Mouse (Mus musculus) gastrocnemius, adult 2 months (tissue): ENCODE data around the gene Csrnp3. TPM values are rescaled to one million over a fixed set of nuclear protein-coding genes. Genes with fewer than 3 reads are reported as not detected.
"Not testable (repeated sequence)": the region's sequence is repeated elsewhere in the genome, so short reads cannot be mapped to it uniquely, and the experiment has no call there.

ENCODE experiments used
- DNase-seq: peaks from one replicate; pipeline ENCODE4 v3.0.0; 2022
- H3K27ac ChIP-seq: fragments of 200-600 bp; 2 replicates; pipeline ENCODE4 v1.8.1; 2022; ENCODE audit warnings: mild to moderate bottlenecking
- H3K4me3 ChIP-seq: fragments of 200-600 bp; 2 replicates; pipeline ENCODE4 v1.8.1; 2022; ENCODE audit warnings: mild to moderate bottlenecking, moderate library complexity
- CTCF ChIP-seq: fragments of 200-600 bp; IDR thresholded peaks from 2 replicates; pipeline ENCODE4 v1.8.1; 2022; ENCODE audit warnings: antibody characterized with exemption, mild to moderate bottlenecking, moderate library complexity
- intact Hi-C: fragments of 180-260 bp; cut with DNase I; formaldehyde crosslinking; loops from one replicate; pipeline ENCODE4 v1.15.1; 2025
- total RNA-seq, 2 experiments: library from RNA; stranded (reverse); gene quantifications; 2 replicates each; pipeline ENCODE4 v1.2.3; 2021

Csrnp3 gene
- total RNA-seq, 2 experiments from 2014 or later: not detected

- Histone ChIP-seq H3K27ac (no peak overlapping the region), H3K4me3 (peak overlapping the region; percentile 57)
- DNase-seq: no peak
- no peak for TF ChIP-seq CTCF
- intact Hi-C loops: no loop called here
Measured at GRCm38 (mm10) chr2:65846000-65846755, 611 bp downstream of the Csrnp3 start.

DNA sequence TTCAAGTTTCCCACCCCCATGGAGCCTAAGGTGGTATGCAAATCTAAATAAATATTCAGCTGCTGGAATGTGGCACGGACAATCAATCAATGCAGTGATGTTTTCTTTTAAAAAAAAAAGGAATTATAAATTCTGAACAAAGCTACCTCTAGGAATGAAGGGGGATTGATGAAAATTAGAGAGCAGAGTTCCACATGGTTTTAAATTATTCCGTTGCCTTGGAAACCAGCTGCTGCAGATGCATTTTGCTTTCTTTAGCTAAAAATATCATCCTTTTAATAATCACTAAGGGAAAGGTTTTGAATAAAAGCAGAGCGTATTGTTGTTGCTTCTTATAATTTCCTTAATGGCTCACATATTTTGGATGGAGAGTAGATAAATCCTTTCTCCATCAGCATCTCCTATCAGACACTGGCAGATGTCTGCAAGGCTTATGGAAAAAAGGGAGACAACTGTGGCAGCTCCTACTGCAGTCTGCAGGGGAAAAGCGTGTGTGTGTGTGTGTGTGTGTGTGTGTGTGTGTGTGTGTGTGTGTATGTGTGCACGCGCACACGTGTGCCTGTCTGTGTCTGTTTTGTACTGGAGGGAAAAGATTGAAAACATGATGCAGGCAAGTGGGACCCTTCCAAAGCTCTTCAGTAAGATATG is 2.0 kb downstream of the Csrnp3 start:
- TF ChIP-seq CTCF: no peak
- DNase-seq: no peak
- H3K27ac ChIP-seq: no peak overlapping the region
- intact Hi-C loops: no loop called here
- H3K4me3 ChIP-seq: no peak overlapping the region

- DNase-seq: no peak
- no peak for TF ChIP-seq CTCF
- Histone ChIP-seq H3K27ac (no peak overlapping the region), H3K4me3 (no peak overlapping the region)
- intact Hi-C loops: no loop called here
Measured at GRCm38 (mm10) chr2:65848706-65849105, 3.1 kb downstream of the Csrnp3 start.

DNA sequence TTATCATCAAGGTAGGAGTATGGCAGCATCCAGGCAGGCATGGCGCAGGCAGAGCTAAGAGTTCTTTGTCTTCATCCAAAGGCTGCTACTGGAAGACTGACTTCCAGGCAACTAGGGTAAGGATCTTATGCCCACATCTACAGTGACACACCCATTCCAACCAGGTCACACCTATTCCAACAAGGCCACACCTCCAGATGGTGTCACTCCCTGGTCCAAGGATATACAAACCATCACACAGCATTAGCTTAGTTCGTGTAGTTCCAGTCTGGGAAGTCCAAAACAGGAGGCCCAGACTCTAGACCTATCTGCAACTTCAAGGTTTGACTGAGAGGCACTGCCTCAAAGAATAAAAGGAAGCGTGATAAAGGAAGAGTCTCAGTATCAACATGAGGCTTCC is 4.7 kb downstream of the Csrnp3 start:
- H3K4me3 ChIP-seq, H3K27ac ChIP-seq, intact Hi-C loops, DNase-seq: not testable (repeated sequence)

- Histone ChIP-seq H3K4me3 (no peak overlapping the region), H3K27ac (no peak overlapping the region)
- no peak for TF ChIP-seq CTCF
- intact Hi-C loops: no loop called here
- DNase-seq: no peak
Measured at GRCm38 (mm10) chr2:65856791-65857190, 11.2 kb downstream of the Csrnp3 start.

DNA sequence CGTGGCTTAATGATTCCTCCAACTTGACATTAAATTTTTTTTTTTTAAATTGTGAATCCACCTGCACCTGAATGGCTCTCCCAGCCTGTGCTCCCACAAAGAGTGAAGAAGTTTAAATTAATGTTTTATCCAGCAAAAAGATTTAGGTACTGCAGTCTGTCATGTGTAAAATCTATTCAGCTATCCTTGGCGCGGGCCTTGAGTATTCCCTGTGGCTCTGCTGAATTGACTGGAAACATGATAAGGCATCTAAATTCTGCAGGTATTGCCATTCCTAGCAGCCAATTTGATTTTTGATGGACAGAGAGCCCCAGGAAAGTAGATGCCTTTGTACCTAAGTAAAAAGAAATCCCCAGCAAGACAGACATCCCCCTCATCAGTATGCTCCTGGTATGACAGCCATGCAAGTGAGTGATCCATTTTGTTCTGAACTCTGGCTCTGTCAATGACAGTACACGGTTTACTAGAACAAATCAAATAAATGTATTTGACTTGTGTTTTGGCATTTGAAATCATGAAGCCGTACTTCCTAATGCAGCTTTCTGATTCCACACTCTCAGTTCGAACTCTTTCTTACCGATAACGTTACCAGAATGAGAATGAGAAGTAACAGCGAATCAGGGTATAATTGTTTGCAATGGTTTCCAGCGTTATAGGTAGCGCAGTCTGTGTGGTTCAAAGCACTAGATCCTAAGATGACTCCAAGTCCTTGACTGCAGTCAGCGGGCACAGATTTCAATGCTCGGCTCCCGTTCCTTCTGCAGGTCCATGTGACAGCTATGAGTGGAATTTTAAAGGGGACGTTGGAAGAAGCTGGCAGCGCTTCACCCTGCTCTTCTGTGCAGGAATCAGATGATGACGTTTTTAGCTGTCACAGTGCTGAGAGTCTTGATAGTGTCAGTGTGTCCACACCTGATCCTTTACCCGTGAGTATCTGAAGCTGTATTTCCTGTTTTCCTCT is 14.5 kb downstream of the Csrnp3 start:
- H3K27ac ChIP-seq: no peak overlapping the region
- intact Hi-C loops: no loop called here
- no peak for TF ChIP-seq CTCF
- no peak overlapping the region for H3K4me3 ChIP-seq
- no peak for DNase-seq

GRCm38 (mm10) chr2:65864778-65865339 is 19.3 kb downstream of the Csrnp3 start:
- H3K27ac ChIP-seq: no peak overlapping the region

DNA sequence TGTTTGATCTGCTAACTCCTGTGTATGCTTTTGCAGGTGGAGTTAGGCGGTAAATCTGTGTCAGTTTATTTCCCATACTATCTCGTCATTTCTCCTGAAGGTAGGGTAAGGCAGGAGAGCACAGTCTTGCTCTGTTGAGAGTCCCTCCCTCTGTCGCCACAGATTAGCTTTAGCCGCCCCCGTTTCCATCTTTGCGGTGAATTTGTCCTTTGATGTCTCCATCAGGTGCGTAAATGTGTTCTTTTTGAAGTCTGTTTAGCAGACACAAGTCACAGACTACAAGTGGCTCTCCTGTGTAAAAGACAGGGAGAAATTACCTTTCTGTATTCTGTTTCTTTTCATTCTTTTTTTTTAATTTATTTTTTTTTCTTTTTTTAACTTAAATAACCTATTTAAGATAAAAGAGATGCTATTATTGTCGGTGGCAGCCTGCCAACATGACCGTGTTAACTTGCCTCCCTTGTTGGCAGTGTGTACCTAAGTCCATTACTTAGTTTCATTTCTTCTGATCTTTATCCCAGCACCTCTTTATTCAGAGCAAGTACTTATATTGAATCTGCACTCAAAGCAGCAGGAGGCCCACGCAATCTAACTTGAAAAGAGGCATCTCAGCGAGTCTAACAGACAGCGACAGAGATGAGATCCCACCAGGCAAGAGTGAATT is 25.5 kb downstream of the Csrnp3 start:
- no peak for DNase-seq
- Histone ChIP-seq H3K27ac (no peak overlapping the region), H3K4me3 (no peak overlapping the region)
- TF ChIP-seq CTCF: no peak
- intact Hi-C loops: no loop called here

More at GRCm38 (mm10) chr2:65864778-65865339, 19.3 kb downstream of the Csrnp3 start:
- intact Hi-C loops: no loop called here
- TF ChIP-seq CTCF: no peak
- no peak for DNase-seq
- no peak overlapping the region for H3K4me3 ChIP-seq

DNA sequence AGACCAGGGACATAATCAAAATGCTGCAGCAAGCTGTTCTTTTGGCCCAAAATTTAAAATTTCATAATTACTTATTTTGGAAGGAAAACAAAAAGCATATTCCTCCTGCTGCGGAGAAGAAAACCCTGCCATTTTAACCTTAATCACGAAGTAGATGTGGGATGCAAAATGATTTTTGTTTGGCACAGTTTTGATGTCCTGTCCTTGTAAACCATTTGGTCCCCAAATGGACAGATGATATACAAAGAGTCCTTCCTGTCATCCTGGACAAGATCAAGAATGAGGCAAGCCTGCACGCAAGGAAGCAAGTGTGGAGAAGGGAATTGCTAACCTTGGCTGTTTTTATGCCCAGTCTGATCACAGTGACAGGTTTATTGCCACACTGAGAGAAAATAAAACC is 46.0 kb downstream of the Csrnp3 start:
- intact Hi-C loops: no loop called here
- no peak for TF ChIP-seq CTCF
- Histone ChIP-seq H3K27ac (no peak overlapping the region), H3K4me3 (no peak overlapping the region)
- DNase-seq: no peak

GRCm38 (mm10) chr2:65893241-65893640 is 47.7 kb downstream of the Csrnp3 start:
- intact Hi-C loops: no loop called here
- Histone ChIP-seq H3K4me3 (no peak overlapping the region), H3K27ac (no peak overlapping the region)
- no peak for TF ChIP-seq CTCF
- DNase-seq: no peak

GRCm38 (mm10) chr2:65894299-65894698 is 48.7 kb downstream of the Csrnp3 start:
- H3K4me3 ChIP-seq: no peak overlapping the region
- intact Hi-C loops: no loop called here
- H3K27ac ChIP-seq: no peak overlapping the region
- no peak for DNase-seq
- TF ChIP-seq CTCF: no peak

DNA sequence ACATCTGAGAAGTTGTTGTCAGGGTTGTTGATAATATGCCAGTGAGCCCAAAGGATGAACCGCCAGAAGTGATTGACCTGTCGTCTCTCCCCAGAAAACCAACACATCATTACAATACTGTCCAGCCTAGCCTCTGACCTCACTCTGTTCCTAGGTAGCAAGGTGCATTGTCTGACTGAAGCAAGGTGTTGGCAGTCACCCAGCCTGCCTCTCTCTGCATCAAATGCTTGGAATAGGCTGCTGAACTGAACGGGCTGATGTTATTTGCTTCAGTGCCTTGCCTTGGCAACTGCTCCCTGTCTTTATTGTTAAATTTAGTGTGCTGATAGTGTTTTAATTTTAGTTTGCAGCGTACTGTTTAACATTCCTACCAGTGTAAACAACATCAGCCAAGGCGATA is 51.0 kb downstream of the Csrnp3 start:
- intact Hi-C loops: no loop called here
- H3K27ac ChIP-seq: no peak overlapping the region

More for the DNA sequence above, 51.0 kb downstream of the Csrnp3 start:
- no peak for DNase-seq
- H3K4me3 ChIP-seq: no peak overlapping the region
- no peak for TF ChIP-seq CTCF
